Mouse (Mus musculus): ENCODE measurements around the gene Lpp. TPM values are rescaled to one million over a fixed set of nuclear protein-coding genes. Genes with fewer than 3 reads are reported as not detected.
A peak's percentile ranks its signal among the peaks of the same experiment; 100 is the strongest.

The Lpp gene
- polyA plus RNA-seq, 1 experiment from 2014 or later, result 37.9 TPM

DNA sequence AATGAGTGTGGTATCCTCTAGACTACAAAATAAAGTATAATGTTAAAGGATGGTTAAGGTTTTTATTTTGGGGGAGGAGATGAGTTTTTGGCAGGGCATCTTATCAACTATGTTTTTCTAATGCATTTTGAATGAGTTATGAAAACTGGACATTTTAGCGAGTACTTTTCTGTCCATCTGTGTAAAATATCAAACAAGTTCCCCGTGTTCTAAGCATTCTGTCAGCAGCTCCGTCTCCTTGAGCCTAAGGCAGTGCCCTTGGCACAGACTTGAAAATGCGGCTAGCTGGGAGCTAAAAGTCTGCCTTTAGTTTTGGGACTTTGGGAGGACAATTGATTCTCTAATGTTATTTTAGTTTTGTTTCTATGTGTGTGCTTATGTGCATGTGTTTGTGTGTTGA is 165.2 kb downstream of the Lpp start:
- Histone ChIP-seq H3K9me3 (no peaks in the 10 kb centered on the region), H3K4me3 (no peak overlapping the region), H3K36me3 (0 out of 2 replicates have a peak, but pooled peaks cover 10% of the 10 kb centered on the region), H3K9ac (no peak overlapping the region), H3K27ac (replicated peaks) (no peak overlapping the region), H3K4me2 (no peak overlapping the region), H3K4me1 (peaks cover 26% of the 10 kb centered on the region), H3K27me3 (replicated peaks) (no peaks in the 10 kb centered on the region)
- no peak for ATAC-seq (ENCODE audit: extremely low read depth, insufficient number of reproducible peaks, low FRiP score, low TSS enrichment)
- WGBS, result 65% methylated on average over 4 of the region's 4 CpGs

- no peaks in the 10 kb centered on the region for H3K27me3 ChIP-seq (replicated peaks)
- no peak for ATAC-seq (ENCODE audit: extremely low read depth, insufficient number of reproducible peaks, low FRiP score, low TSS enrichment)
- H3K27ac ChIP-seq (replicated peaks), result no peak overlapping the region
- no peak overlapping the region for H3K4me3 ChIP-seq
- H3K9me3 ChIP-seq, result no peaks in the 10 kb centered on the region
- peaks cover 26% of the 10 kb centered on the region for H3K4me1 ChIP-seq
- H3K9ac ChIP-seq, result no peak overlapping the region
- H3K36me3 ChIP-seq, result 0 out of 2 replicates have a peak, but pooled peaks cover 10% of the 10 kb centered on the region
- no peak overlapping the region for H3K4me2 ChIP-seq
- 90% methylated on average over 4 of the region's 4 CpGs for WGBS
Observed at GRCm38 (mm10) chr16:24559811-24560210, 166.5 kb downstream of the Lpp start.

DNA sequence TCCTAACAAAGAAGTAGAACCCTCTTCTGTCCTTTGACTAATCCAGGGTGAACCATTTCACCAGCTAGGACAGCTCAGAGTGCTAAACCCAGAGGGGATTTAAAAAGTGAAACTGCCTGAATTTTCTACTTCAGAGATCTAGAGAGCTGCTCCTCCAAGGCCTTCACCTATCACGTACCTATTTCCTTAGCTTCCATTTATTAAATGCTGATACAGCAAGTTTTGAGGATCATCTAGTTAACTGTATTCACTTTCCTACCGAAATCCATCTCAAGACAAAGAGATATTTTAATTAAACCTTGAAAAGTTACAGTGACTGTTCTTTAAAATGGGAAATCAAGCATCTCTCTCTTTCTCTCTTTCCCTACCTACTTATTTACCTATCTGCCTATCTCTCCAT is 167.7 kb downstream of the Lpp start:
- 85% methylated on average over 2 of the region's 2 CpGs for WGBS
- Histone ChIP-seq H3K9me3 (no peaks in the 10 kb centered on the region), H3K4me1 (peaks cover 33% of the 10 kb centered on the region), H3K27ac (replicated peaks) (no peak overlapping the region), H3K36me3 (0 out of 2 replicates have a peak, but pooled peaks cover 10% of the 10 kb centered on the region), H3K4me2 (no peak overlapping the region), H3K27me3 (replicated peaks) (no peaks in the 10 kb centered on the region), H3K4me3 (no peak overlapping the region), H3K9ac (no peak overlapping the region)
- no peak for ATAC-seq (ENCODE audit: extremely low read depth, insufficient number of reproducible peaks, low FRiP score, low TSS enrichment)

GRCm38 (mm10) chr16:24561602-24562001 is 168.3 kb downstream of the Lpp start:
- no peak overlapping the region for H3K27ac ChIP-seq (replicated peaks)
- H3K27me3 ChIP-seq (replicated peaks), result no peaks in the 10 kb centered on the region
- no peak overlapping the region for H3K4me2 ChIP-seq
- H3K4me1 ChIP-seq, result peaks cover 39% of the 10 kb centered on the region
- no peak overlapping the region for H3K4me3 ChIP-seq
- no peak for ATAC-seq (ENCODE audit: extremely low read depth, insufficient number of reproducible peaks, low FRiP score, low TSS enrichment)
- WGBS, result 50% methylated on average over 4 of the region's 4 CpGs
- H3K9me3 ChIP-seq, result no peaks in the 10 kb centered on the region
- no peak overlapping the region for H3K9ac ChIP-seq
- 0 out of 2 replicates have a peak, but pooled peaks cover 10% of the 10 kb centered on the region for H3K36me3 ChIP-seq

DNA sequence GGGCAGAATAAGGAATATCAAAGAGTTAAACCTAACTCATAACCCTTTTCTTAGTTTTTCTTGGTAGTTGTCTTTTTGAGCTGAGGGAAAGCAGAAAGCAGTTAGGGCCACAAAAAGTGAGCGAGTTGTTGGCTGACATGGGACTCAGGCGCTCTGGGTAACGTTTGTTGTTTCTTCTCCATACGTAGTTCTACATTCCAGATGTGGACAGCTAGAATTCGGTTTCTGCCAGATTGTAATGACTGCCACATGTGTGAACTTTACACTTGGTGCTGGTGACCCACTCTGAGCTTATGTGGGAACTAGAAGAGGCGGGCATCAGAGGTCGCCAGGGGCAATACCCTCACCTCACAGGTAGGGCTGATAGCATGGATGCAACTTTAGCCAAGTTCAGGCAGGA is 172.0 kb downstream of the Lpp start:
- Histone ChIP-seq H3K4me2 (no peak overlapping the region), H3K4me1 (peaks cover 65% of the 10 kb centered on the region), H3K9me3 (no peaks in the 10 kb centered on the region), H3K4me3 (no peak overlapping the region), H3K9ac (no peak overlapping the region), H3K27ac (replicated peaks) (peak overlapping the region; percentile 56), H3K27me3 (replicated peaks) (no peaks in the 10 kb centered on the region), H3K36me3 (no peaks in the 10 kb centered on the region)
- 74% methylated on average over 7 of the region's 7 CpGs for WGBS
- no peak for ATAC-seq (ENCODE audit: extremely low read depth, insufficient number of reproducible peaks, low FRiP score, low TSS enrichment)

DNA sequence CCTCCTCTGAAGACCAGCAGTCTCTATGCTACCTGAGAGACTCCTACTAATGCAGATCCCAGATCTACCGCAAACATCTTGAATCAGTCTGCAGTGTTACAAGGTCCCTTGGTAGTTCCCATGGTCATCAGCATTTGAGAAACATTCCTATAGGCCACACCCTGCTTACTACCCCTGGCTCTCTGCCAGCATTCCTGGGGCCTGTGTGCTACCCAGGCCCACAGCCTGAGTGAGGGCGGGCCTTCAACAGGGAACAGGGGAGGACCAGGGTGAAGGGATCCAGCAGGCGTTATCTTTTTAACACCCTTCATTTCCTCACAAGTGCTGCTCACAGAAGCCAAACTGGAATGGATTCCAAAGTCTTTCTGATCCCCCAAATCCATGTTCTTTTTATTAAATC is 173.0 kb downstream of the Lpp start:
- no peak overlapping the region for H3K4me2 ChIP-seq
- no peak overlapping the region for H3K9ac ChIP-seq
- no peaks in the 10 kb centered on the region for H3K9me3 ChIP-seq
- no peaks in the 10 kb centered on the region for H3K27me3 ChIP-seq (replicated peaks)
- peak overlapping the region; percentile 56 for H3K27ac ChIP-seq (replicated peaks)
- H3K4me3 ChIP-seq, result no peak overlapping the region
- H3K4me1 ChIP-seq, result peaks cover 65% of the 10 kb centered on the region
- 16% methylated on average over 3 of the region's 3 CpGs for WGBS
- H3K36me3 ChIP-seq, result no peaks in the 10 kb centered on the region
- no peak; the same call in 1 of the 2 replicates for ATAC-seq (ENCODE audit: extremely low read depth, insufficient number of reproducible peaks, low FRiP score, low TSS enrichment)

DNA sequence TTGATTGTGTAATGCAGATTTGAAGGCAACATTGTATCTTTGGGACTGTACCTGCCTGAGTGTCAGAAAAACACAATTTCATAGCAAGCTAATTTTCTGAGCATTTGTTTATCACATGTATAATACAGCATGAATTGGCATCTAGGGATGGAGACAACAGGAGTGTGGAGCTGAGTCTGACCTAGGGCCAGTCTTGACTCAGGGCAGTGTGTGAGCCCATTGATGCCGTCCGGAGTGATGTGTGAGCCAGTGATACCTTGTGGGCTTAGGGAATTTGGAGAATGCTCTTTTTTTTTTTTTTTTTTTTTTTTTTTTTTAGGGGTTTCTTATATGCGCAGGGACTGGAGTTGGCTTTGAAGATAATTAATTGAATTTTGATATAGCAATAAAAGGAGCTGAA is 174.3 kb downstream of the Lpp start:
- H3K27me3 ChIP-seq (replicated peaks), result no peaks in the 10 kb centered on the region
- 79% methylated on average over 3 of the region's 3 CpGs for WGBS
- no peaks in the 10 kb centered on the region for H3K36me3 ChIP-seq
- H3K9me3 ChIP-seq, result no peaks in the 10 kb centered on the region
- no peak overlapping the region for H3K9ac ChIP-seq
- no peak for ATAC-seq (ENCODE audit: extremely low read depth, insufficient number of reproducible peaks, low FRiP score, low TSS enrichment)
- H3K4me3 ChIP-seq, result no peak overlapping the region
- H3K4me1 ChIP-seq, result peaks cover 53% of the 10 kb centered on the region
- H3K27ac ChIP-seq (replicated peaks), result no peak overlapping the region
- H3K4me2 ChIP-seq, result no peak overlapping the region

DNA sequence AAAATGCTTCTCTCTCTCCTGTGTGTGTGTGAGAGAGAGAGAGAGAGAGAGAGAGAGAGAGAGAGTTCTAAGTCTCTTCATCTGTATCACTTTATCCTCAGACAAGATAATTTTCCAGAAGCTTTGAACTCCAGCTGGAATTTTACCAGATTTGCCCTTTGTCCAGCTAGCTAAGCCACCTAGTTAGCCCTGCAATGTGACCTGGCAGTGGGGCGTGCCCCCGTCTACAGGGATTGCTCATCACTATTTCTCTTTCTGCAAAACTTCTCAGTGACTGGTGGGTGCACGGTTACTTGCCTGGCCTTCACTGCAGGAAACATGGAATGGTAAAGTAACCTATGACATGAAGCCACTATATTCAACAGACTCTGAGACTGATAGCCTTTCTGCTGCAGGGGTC is 174.8 kb downstream of the Lpp start:
- Histone ChIP-seq H3K27me3 (replicated peaks) (no peaks in the 10 kb centered on the region), H3K4me3 (no peak overlapping the region), H3K36me3 (no peaks in the 10 kb centered on the region), H3K4me1 (peaks cover 52% of the 10 kb centered on the region), H3K9me3 (no peaks in the 10 kb centered on the region), H3K9ac (no peak overlapping the region), H3K4me2 (no peak overlapping the region), H3K27ac (replicated peaks) (no peak overlapping the region)
- no peak for ATAC-seq (ENCODE audit: extremely low read depth, insufficient number of reproducible peaks, low FRiP score, low TSS enrichment)
- WGBS, result 67% methylated on average over 3 of the region's 3 CpGs

DNA sequence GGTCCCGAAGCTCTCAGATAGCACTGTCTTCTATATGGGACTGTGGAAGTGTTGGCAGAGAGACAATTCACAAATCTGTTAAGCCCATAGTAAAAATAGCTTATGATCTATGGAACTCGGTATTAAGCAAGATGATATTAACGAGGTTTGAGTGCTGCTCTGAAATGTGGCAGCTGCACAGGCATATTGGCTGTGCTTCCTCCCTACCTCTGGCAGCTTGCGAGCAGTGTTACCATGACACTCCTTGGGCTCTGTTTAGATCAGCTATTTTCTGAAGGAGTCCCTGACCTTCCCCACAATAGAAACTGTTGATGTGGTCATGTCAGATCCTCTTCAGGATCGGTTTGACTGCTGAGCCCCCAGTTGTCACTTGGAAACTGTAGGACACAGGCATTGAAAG is 176.4 kb downstream of the Lpp start:
- no peak overlapping the region for H3K9ac ChIP-seq
- no peaks in the 10 kb centered on the region for H3K9me3 ChIP-seq
- peak overlapping the region; percentile 79 for H3K27ac ChIP-seq (replicated peaks)
- no peak for ATAC-seq (ENCODE audit: extremely low read depth, insufficient number of reproducible peaks, low FRiP score, low TSS enrichment)
- no peaks in the 10 kb centered on the region for H3K36me3 ChIP-seq
- H3K4me1 ChIP-seq, result peaks cover 52% of the 10 kb centered on the region
- peak overlapping the region; percentile 34; the same call in 1 of the 2 replicates for H3K4me2 ChIP-seq
- no peaks in the 10 kb centered on the region for H3K27me3 ChIP-seq (replicated peaks)
- H3K4me3 ChIP-seq, result no peak overlapping the region
- WGBS, result 28% methylated on average over 5 of the region's 5 CpGs

- Histone ChIP-seq H3K4me2 (no peak overlapping the region), H3K4me3 (no peak overlapping the region), H3K27me3 (replicated peaks) (no peaks in the 10 kb centered on the region), H3K36me3 (0 out of 2 replicates have a peak, but pooled peaks cover 3% of the 10 kb centered on the region), H3K9me3 (no peaks in the 10 kb centered on the region), H3K9ac (no peak overlapping the region), H3K4me1 (peaks cover 33% of the 10 kb centered on the region), H3K27ac (replicated peaks) (no peak overlapping the region)
- ATAC-seq (ENCODE audit: extremely low read depth, insufficient number of reproducible peaks, low FRiP score, low TSS enrichment), result no peak
- WGBS, result 76% methylated on average over 2 of the region's 2 CpGs
Observed at GRCm38 (mm10) chr16:24576999-24577398, 183.7 kb downstream of the Lpp start.

DNA sequence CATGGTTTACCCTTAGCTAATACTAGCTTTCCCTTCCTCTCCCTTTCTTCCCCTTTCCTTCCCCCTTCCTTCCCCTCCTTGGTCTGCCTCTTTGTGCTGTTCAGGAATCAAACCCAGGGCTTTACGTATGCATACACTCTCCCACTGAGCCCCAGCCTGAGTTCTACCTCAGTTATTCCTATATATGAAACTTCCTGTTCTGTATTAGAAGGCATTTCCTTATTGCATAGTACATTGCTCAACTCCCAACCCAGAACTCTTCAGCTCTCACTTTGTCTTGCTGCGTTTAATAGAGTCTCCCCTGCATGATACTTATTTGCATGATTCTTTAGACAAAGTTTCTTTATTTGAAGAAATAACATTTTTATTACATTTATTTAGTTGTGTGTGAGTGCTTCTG is 184.5 kb downstream of the Lpp start:
- Histone ChIP-seq H3K4me3 (no peak overlapping the region), H3K4me1 (peaks cover 41% of the 10 kb centered on the region), H3K27me3 (replicated peaks) (no peaks in the 10 kb centered on the region), H3K9me3 (no peaks in the 10 kb centered on the region), H3K36me3 (0 out of 2 replicates have a peak, but pooled peaks cover 3% of the 10 kb centered on the region), H3K27ac (replicated peaks) (no peak overlapping the region), H3K4me2 (no peak overlapping the region), H3K9ac (no peak overlapping the region)
- no peak for ATAC-seq (ENCODE audit: extremely low read depth, insufficient number of reproducible peaks, low FRiP score, low TSS enrichment)
- 82% methylated on average over 2 of the region's 2 CpGs for WGBS

- Histone ChIP-seq H3K27me3 (replicated peaks) (no peaks in the 10 kb centered on the region), H3K36me3 (0 out of 2 replicates have a peak, but pooled peaks cover 3% of the 10 kb centered on the region), H3K9me3 (no peaks in the 10 kb centered on the region), H3K4me1 (peaks cover 25% of the 10 kb centered on the region), H3K4me3 (no peak overlapping the region), H3K9ac (no peak overlapping the region), H3K4me2 (no peak overlapping the region), H3K27ac (replicated peaks) (no peak overlapping the region)
- ATAC-seq (ENCODE audit: extremely low read depth, insufficient number of reproducible peaks, low FRiP score, low TSS enrichment), result no peak
- 68% methylated on average over 2 of the region's 2 CpGs for WGBS
Observed at GRCm38 (mm10) chr16:24582847-24583246, 189.5 kb downstream of the Lpp start.

Measured in heart, embryonic 13.5 days (tissue).